Mouse (Mus musculus) kidney, embryonic 16.5 days (tissue): Measurements from ENCODE around the gene B3gnt4. TPM values are rescaled to one million over a fixed set of nuclear protein-coding genes. Genes with fewer than 3 reads are reported as not detected.

Source experiments
- ATAC-seq: fragments of 200-750 bp; cut with Nextera tagmentation; 2 replicates; pipeline ENCODE4 v1.8.0; 2017; ENCODE audit warnings: moderate TSS enrichment; ENCODE audit not compliant: low FRiP score, low TSS enrichment
- H3K27ac ChIP-seq: fragments of 300-500 bp; sonication (generic); 2 replicates; pipeline ENCODE4 v1.5.1; 2014; ENCODE audit warnings: low read length
- H3K27me3 ChIP-seq: fragments of 300-500 bp; sonication (generic); 2 replicates; pipeline ENCODE4 v1.6.1; 2014; ENCODE audit warnings: low read length, control low read depth, mixed read lengths; ENCODE audit not compliant: insufficient read depth
- H3K36me3 ChIP-seq: fragments of 300-500 bp; sonication (generic); 2 replicates; pipeline ENCODE4 v1.6.1; 2014; ENCODE audit warnings: low read length, control low read depth, mixed read lengths; ENCODE audit not compliant: insufficient read depth
- H3K4me1 ChIP-seq: fragments of 300-500 bp; sonication (generic); 2 replicates; pipeline ENCODE4 v1.6.1; 2014; ENCODE audit warnings: low read length, control low read depth, mixed read lengths; ENCODE audit not compliant: insufficient read depth
- H3K4me2 ChIP-seq: fragments of 300-500 bp; sonication (generic); replicated peaks from 2 replicates; pipeline ENCODE4 v1.6.1; 2014; ENCODE audit warnings: low read depth, low read length
- H3K4me3 ChIP-seq: fragments of 300-500 bp; sonication (generic); 2 replicates; pipeline ENCODE4 v1.5.1; 2014; ENCODE audit warnings: mild to moderate bottlenecking, low read length
- H3K9ac ChIP-seq: fragments of 300-500 bp; sonication (generic); replicated peaks from 2 replicates; pipeline ENCODE4 v1.6.1; 2014; ENCODE audit warnings: low read length
- H3K9me3 ChIP-seq: fragments of 300-500 bp; sonication (generic); 2 replicates; pipeline ENCODE4 v1.6.1; 2016; ENCODE audit warnings: low read length, control low read depth
- WGBS: fragments of 180-500 bp; shearing (Covaris S2); extraction: QIAGEN DNeasy Blood & Tissue Kit; methylation state at CpG from one replicate; pipeline ENCODE4 v1.1.7; 2014; 5-methylcytosine and 5-hydroxymethylcytosine counted together
- polyA plus RNA-seq: library from polyadenylated mRNA; unstranded; fragments of >200 nt; fragmentation: Nextera tagmentation; extraction: Ambion mirVana; gene quantifications from 2 replicates; pipeline ENCODE4 v1.2.1, GENCODE M21; 2015

Gene B3gnt4
- 0.21 and 0.89 TPM in 2 replicates for polyA plus RNA-seq

DNA sequence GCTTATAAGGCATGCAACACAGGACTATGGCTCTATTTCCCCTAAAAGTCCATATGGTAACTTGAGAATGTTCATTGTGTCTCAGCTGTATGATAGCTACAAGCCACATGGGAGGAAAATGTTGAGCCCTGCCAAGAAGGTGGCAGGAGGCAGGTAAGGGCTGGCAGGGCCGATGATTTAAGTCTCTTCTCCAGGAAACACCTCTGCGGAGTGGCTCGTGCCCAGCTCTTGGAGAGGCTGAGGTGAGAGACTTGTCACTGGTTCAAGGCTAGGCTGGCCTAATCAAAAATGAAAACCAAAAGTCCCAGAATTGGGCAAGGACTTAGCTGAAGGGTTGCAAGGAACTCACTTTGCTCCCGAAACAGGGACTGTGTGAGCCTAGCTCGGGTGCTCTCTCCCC, at the start of gene B3gnt4:
TSS of gene B3gnt4 (plus strand) at position 301 of the 400 bp plus-strand sequence.
- no peak within 1 kb of the TSS for H3K9ac ChIP-seq
- peaks cover 28% of the 10 kb centered on the region for H3K27me3 ChIP-seq
- H3K4me1 ChIP-seq: peaks cover 10% of the 10 kb centered on the region; the same call in 1 of the 2 replicates
- no peaks in the 10 kb centered on the region for H3K9me3 ChIP-seq
- no peak within 1 kb of the TSS for H3K4me2 ChIP-seq
- H3K27ac ChIP-seq: no peak within 1 kb of the TSS
- ATAC-seq: no peak
- no peak within 1 kb of the TSS for H3K4me3 ChIP-seq
- peaks cover 8% of the 10 kb centered on the region for H3K36me3 ChIP-seq
- WGBS: 91% methylated on average over 5 of the region's 5 CpGs

DNA sequence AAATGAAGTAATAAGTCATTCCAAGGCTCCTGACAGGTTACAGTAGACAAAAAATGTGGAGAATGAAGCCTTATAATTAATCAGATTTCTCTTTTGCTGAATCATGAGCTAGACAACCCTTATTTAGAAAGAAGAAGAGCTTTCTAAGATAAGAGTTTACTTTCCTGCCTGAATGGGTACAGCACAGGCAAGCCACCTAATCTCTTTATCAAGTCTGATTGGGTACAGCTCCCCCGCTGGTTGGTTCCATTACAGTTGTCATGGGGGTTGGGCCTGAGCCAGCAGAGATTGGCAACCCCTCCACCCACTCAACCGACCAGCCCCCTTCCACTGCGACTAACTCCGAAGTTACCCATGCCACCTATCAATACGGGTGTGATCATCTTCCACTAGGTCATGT, 48.8 kb upstream of the B3gnt4 start:
- Histone ChIP-seq H3K36me3 (peaks cover under 1% of the 10 kb centered on the region; the same call in 1 of the 2 replicates), H3K4me1 (no peaks in the 10 kb centered on the region), H3K9ac (no peak overlapping the region), H3K27me3 (no peaks in the 10 kb centered on the region), H3K9me3 (no peaks in the 10 kb centered on the region), H3K27ac (no peak overlapping the region), H3K4me3 (no peak overlapping the region), H3K4me2 (no peak overlapping the region)
- ATAC-seq: no peak
- 64% methylated on average over 5 of the region's 5 CpGs for WGBS

DNA sequence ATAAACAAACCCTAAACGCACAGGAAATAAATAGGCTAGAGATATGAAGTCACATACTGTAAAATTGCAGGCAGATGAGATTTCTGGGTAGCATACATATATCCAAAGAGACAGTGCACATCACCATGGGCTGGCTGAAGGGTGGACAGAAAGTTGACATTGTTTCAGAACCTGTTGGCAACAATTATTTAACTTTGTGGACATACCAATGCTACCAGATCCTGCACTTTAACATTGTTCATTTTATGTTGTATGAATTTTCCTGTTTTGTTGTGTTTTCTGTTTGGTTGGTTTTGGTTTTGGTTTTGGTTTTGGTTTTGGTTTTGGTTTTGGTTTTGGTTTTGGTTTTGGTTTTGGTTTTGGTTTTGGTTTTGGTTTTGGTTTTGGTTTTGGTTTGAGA, 45.6 kb upstream of the B3gnt4 start:
- no peak overlapping the region for H3K9ac ChIP-seq
- no peak overlapping the region for H3K27ac ChIP-seq
- no peak overlapping the region for H3K4me3 ChIP-seq
- no peaks in the 10 kb centered on the region for H3K36me3 ChIP-seq
- 97% methylated on average over 1 of the region's 1 CpGs for WGBS
- H3K27me3 ChIP-seq: no peaks in the 10 kb centered on the region
- no peak for ATAC-seq
- H3K9me3 ChIP-seq: no peaks in the 10 kb centered on the region
- H3K4me1 ChIP-seq: no peaks in the 10 kb centered on the region
- H3K4me2 ChIP-seq: no peak overlapping the region

DNA sequence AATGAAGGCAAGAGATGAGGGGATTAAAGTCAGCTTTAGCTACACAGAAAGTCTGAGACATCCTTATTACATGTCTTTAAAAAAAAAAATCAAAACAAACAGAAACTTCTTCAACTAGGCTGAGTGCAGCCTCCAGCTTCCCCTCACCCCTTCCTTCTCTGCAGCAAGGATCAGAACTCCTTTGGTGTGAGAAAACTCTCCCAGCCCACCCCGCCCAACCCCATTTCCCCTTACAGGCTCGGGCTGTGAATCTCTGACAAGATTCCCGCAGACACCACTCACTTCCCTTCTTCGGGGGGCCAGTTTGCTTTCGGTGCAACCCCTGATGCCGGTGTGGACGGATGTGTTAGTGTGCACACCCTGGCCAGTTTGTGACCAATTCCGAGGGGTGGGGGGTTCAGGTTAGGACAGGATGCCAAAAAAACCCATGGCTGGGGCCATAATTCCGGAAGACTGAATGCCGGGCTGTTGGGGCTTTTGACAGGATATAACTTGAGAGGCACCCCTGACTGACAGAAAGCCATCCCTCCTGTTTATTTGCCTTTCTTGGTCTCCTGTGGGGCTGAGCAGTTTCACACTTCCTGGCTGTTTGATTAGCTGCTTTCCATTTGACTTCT, 39.4 kb upstream of the B3gnt4 start:
- no peak overlapping the region for H3K27ac ChIP-seq
- no peaks in the 10 kb centered on the region for H3K4me1 ChIP-seq
- no peak for ATAC-seq
- peak overlapping the region; percentile 41 for H3K4me2 ChIP-seq
- H3K9me3 ChIP-seq: no peaks in the 10 kb centered on the region
- no peak overlapping the region for H3K9ac ChIP-seq
- WGBS: 8% methylated on average over 10 of the region's 10 CpGs
- H3K27me3 ChIP-seq: no peaks in the 10 kb centered on the region
- no peaks in the 10 kb centered on the region for H3K36me3 ChIP-seq
- H3K4me3 ChIP-seq: peak overlapping the region; percentile 22; the same call in 1 of the 2 replicates

DNA sequence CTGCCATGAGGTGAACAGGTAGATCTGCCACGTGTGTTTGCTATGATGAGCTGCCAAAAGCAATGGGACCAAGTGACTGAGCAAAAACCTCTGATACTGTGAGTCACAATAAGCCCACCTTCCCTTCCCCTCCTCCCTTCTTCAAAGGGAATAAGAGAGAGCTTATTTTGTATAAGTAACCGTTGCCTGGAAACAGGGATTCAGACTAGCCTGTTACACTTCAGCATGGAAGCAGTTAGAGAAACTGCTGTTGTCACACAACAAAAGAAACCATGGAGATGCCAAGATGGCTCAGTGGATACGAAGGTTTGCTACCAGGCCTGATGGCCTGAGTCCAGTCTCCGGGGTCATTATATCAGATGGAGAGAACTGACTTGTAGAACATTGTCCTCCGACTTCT, 36.4 kb upstream of the B3gnt4 start:
- H3K9ac ChIP-seq: no peak overlapping the region

DNA sequence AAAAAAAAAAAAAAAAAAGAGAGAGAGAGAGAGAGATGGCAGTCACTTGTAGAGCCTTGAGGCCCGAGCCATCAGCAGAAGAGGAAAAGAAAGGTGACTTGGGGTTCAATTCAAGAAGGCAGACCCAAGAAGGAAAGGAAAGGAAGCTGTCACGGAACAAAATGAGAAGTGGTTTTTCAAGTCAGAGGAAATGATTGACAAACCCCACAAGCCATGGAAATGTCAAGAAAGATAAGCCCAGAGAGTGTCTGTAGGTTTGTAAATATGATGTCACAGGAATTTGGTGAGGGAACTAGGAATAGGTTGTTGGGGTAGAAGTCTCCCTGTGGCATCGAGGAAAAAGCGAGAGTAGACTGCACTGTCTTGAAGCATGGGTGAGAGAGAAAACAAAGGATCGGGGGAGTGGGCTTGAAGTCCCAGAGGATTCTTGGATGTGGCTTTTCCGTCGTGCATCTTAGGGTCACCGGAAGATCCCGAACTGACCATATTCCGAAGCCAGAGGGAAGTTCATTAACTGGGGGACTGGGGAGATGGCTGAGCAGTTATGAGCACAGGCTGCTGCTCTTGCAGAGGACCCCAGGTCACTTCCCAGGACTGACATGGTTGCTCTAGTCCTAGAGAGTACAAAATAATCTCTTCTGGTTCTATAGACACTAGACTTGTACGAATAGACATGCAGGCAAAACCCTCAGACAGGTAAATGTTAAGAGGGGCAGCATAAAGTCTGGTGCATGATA, 22.4 kb upstream of the B3gnt4 start:
- Histone ChIP-seq H3K36me3 (no peaks in the 10 kb centered on the region), H3K4me2 (no peak overlapping the region), H3K27ac (no peak overlapping the region), H3K9ac (no peak overlapping the region), H3K4me3 (no peak overlapping the region), H3K4me1 (peaks cover 11% of the 10 kb centered on the region), H3K9me3 (no peaks in the 10 kb centered on the region), H3K27me3 (no peaks in the 10 kb centered on the region; the same call in 1 of the 2 replicates)
- WGBS: 79% methylated on average over 11 of the region's 11 CpGs
- ATAC-seq: no peak

More for the DNA sequence above, 36.4 kb upstream of the B3gnt4 start:
- ATAC-seq: no peak
- 84% methylated on average over 5 of the region's 5 CpGs for whole genome bisulfite sequencing
- Histone ChIP-seq H3K27ac (no peak overlapping the region), H3K27me3 (no peaks in the 10 kb centered on the region), H3K36me3 (no peaks in the 10 kb centered on the region), H3K9me3 (no peaks in the 10 kb centered on the region), H3K4me1 (no peaks in the 10 kb centered on the region), H3K4me3 (no peak overlapping the region), H3K4me2 (no peak overlapping the region)

DNA sequence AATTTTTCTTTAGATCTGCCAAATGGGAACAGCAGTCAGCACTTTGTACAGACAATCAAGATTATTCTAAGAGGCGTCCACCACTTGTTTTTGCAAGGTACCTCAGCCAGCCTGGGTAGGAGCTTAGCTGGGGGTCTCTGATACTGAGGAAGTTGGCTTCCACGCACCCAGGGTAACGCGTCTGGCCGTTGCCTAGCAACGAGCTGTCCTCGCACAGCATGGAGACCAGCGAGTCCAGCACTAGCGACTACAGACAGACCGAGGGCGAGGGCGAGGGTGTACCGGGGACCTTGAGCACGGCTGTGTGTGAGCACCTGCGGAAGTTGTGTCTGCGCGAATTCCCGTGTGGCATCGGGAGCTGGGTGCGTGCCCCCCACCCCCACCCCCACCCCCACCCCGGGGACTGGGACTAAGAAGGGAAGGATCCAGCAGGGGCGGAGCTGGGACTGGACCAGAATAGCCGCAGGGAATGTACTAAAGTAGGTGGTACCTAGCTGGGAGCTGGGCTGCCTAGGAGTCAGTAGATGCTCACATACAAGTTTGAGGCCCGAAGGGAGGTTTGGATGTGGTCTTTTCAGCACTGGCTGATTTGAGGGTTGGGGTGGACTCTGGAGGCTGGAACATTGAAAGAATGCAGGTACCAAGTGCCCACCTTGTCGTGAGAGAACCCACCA, 21.0 kb upstream of the B3gnt4 start, which contains the start of the genes Lrrc43 and Il31:
TSS of gene Lrrc43 (plus strand) at position 194 of the 674 bp plus-strand sequence.
TSS of gene Il31 (minus strand) at position 378 of the 674 bp plus-strand sequence.
- H3K4me3 ChIP-seq: peak within 1 kb of the TSS; percentile 13; the same call in 1 of the 2 replicates
- peak within 1 kb of the TSS; percentile 45 for H3K4me2 ChIP-seq
- no peaks in the 10 kb centered on the region for H3K9me3 ChIP-seq
- peak within 1 kb of the TSS; percentile 49; the same call in 1 of the 2 replicates for H3K9ac ChIP-seq
- H3K27ac ChIP-seq: no peak within 1 kb of the TSS
- ATAC-seq: 0 out of 2 replicates have a peak, but pooled peaks have one; percentile 15
- H3K27me3 ChIP-seq: no peaks in the 10 kb centered on the region; the same call in 1 of the 2 replicates
- peaks cover 11% of the 10 kb centered on the region for H3K4me1 ChIP-seq
- no peaks in the 10 kb centered on the region for H3K36me3 ChIP-seq
- 7% methylated on average over 25 of the region's 25 CpGs for WGBS

DNA sequence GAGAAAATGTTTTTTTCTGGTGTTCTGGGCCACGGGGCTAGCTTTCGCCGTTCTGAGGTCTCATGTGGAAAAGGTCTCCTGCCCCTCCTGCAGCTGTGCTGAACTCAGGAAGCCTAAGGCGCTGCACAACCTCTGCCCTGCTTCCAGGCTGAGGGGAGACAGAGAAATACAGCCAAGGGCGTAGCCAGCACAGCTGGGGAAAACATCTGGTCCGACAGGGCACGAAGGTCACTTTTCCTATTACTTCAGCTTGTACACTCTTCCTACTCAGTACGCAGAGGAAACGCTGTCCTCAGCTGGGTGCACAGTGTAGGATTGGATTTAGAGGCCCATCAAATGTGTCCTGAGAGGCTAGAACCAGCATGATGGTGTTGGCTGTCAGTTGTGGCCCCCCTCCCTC, 20.3 kb upstream of the B3gnt4 start:
- no peak overlapping the region for H3K9ac ChIP-seq

DNA sequence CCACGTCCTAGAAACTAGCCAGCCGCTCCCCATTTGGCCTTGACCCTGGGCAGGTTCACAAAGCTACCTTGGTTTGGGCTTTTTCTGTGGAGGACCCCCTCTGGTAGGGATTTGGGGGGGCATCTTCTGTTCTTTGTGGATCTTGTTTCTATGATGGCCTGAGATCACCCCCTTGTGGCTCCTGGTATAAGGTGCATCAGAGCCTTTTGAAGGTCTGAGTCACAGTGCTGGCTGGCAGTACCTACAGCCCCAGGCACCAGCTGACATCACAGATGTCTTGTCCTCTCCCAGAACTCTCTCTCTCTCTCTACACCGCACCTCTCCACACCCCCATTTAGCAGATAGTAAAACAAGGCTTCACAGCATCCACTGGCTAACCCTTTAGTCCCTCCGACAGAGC, 10.5 kb upstream of the B3gnt4 start:
- Histone ChIP-seq H3K27me3 (no peaks in the 10 kb centered on the region; the same call in 1 of the 2 replicates), H3K27ac (no peak overlapping the region), H3K9me3 (no peaks in the 10 kb centered on the region), H3K4me3 (no peak overlapping the region), H3K36me3 (no peaks in the 10 kb centered on the region), H3K4me2 (no peak overlapping the region), H3K9ac (no peak overlapping the region), H3K4me1 (peaks cover 10% of the 10 kb centered on the region)
- 42% methylated on average over 4 of the region's 4 CpGs for WGBS
- no peak for ATAC-seq

More for the DNA sequence above, 20.3 kb upstream of the B3gnt4 start:
- Histone ChIP-seq H3K27ac (no peak overlapping the region), H3K4me1 (peaks cover 11% of the 10 kb centered on the region), H3K9me3 (no peaks in the 10 kb centered on the region), H3K36me3 (no peaks in the 10 kb centered on the region), H3K27me3 (no peaks in the 10 kb centered on the region; the same call in 1 of the 2 replicates), H3K4me2 (no peak overlapping the region), H3K4me3 (no peak overlapping the region)
- no peak for ATAC-seq
- WGBS: 31% methylated on average over 9 of the region's 9 CpGs
